Mouse (Mus musculus) heart, adult 2 months (tissue): ENCODE measurements around the gene Trak1. TPM values are rescaled to one million over a fixed set of nuclear protein-coding genes. Genes with fewer than 3 reads are reported as not detected.

Source experiments
- DNase-seq, 2 experiments: peaks; one replicate each; pipeline ENCODE4 v3.0.0; 2021
- H3K27ac ChIP-seq: fragments of 200-600 bp; 2 replicates; pipeline ENCODE4 v1.8.1; 2022
- H3K27me3 ChIP-seq: fragments of 200-500 bp; 2 replicates; pipeline ENCODE4 v1.6.1; 2012; ENCODE audit warnings: mild to moderate bottlenecking, low read length, inconsistent platforms, mixed read lengths; ENCODE audit not compliant: control insufficient read depth, insufficient read depth
- H3K36me3 ChIP-seq: fragments of 200-500 bp; 2 replicates; pipeline ENCODE4 v1.6.1; 2012; ENCODE audit warnings: low read length, inconsistent platforms; ENCODE audit not compliant: control insufficient read depth, insufficient read depth
- H3K4me1 ChIP-seq: fragments of 200-500 bp; 2 replicates; pipeline ENCODE4 v1.6.1; 2011; ENCODE audit warnings: low read length; ENCODE audit not compliant: control insufficient read depth, insufficient read depth
- H3K4me3 ChIP-seq: fragments of 200-600 bp; 2 replicates; pipeline ENCODE4 v1.8.1; 2022
- H3K79me2 ChIP-seq: fragments of 200-500 bp; replicated peaks from 2 replicates; pipeline ENCODE4 v1.6.1; 2012; ENCODE audit warnings: mild to moderate bottlenecking, inconsistent platforms, low read length, moderate library complexity, mixed read lengths; ENCODE audit not compliant: control insufficient read depth, insufficient read depth
- H3K9ac ChIP-seq: fragments of 200-500 bp; 2 replicates; pipeline ENCODE4 v1.6.1; 2012; ENCODE audit warnings: low read depth, mild to moderate bottlenecking, control low read depth, inconsistent platforms, low read length, mixed read lengths
- CTCF ChIP-seq: fragments of 200-600 bp; IDR thresholded peaks from 2 replicates; pipeline ENCODE4 v1.8.1; 2022; ENCODE audit warnings: antibody characterized with exemption, mild to moderate bottlenecking, moderate library complexity
- EP300 ChIP-seq: fragments of 200-500 bp; IDR thresholded peaks from 2 replicates; pipeline ENCODE4 v1.6.1; 2011; ENCODE audit warnings: low read depth, low read length, control low read depth; ENCODE audit not compliant: insufficient read depth
- POLR2A ChIP-seq: fragments of 200-500 bp; IDR thresholded peaks from 2 replicates; pipeline ENCODE4 v1.6.1; 2011; ENCODE audit warnings: mild to moderate bottlenecking, low read depth, low read length, control low read depth; ENCODE audit not compliant: insufficient read depth
- WGBS: fragments of 180-500 bp; shearing (Covaris S2); methylation state at CpG from one replicate; pipeline ENCODE4 v1.1.7; 2018; 5-methylcytosine and 5-hydroxymethylcytosine counted together
- intact Hi-C: fragments of 180-260 bp; cut with DNase I; formaldehyde crosslinking; loops from one replicate; pipeline ENCODE4 v1.15.1; 2025
- polyA plus RNA-seq: library from polyadenylated mRNA; depleted of rRNA; stranded (reverse); fragments of >200 nt; gene quantifications from 2 replicates; pipeline ENCODE4 v1.2.3, GENCODE M21; 2012
- total RNA-seq, 2 experiments: library from RNA; stranded (reverse); gene quantifications; 2 replicates each; pipeline ENCODE4 v1.2.3; 2021

Gene Trak1
- total and polyA plus RNA-seq, 3 experiments = 170 to 302 (median 276) TPM

GRCm38 (mm10) chr9:121420817-121421216 is 123.5 kb downstream of the Trak1 start:
- H3K79me2 ChIP-seq = peaks cover 8% of the 10 kb centered on the region
- peaks cover 4% of the 10 kb centered on the region for H3K36me3 ChIP-seq
- H3K4me1 ChIP-seq = peaks cover 26% of the 10 kb centered on the region
- no peak for DNase-seq
- no peak for TF ChIP-seq EP300
- TF ChIP-seq POLR2A = no peak
- intact Hi-C loops = no loop called here
- no peak overlapping the region for H3K9ac ChIP-seq
- H3K27ac ChIP-seq = no peak overlapping the region
- WGBS = 80% methylated on average over 6 of the region's 6 CpGs
- no peaks in the 10 kb centered on the region for H3K27me3 ChIP-seq
- no peak overlapping the region for H3K4me3 ChIP-seq

- Histone ChIP-seq H3K4me1 (peaks cover 33% of the 10 kb centered on the region), H3K4me3 (no peak overlapping the region), H3K27ac (no peak overlapping the region), H3K27me3 (no peaks in the 10 kb centered on the region), H3K79me2 (peaks cover 9% of the 10 kb centered on the region), H3K9ac (no peak overlapping the region), H3K36me3 (peaks cover 4% of the 10 kb centered on the region)
- intact Hi-C loops = no loop called here
- 80% methylated on average over 5 of the region's 5 CpGs for WGBS
- no peak for DNase-seq
- TF ChIP-seq EP300 (no peak), POLR2A (no peak), CTCF (no peak)
Measured at GRCm38 (mm10) chr9:121422402-121422801, 125.1 kb downstream of the Trak1 start.

- peaks cover 37% of the 10 kb centered on the region for H3K4me1 ChIP-seq
- 46% methylated on average over 6 of the region's 6 CpGs for WGBS
- peaks cover 4% of the 10 kb centered on the region for H3K36me3 ChIP-seq
- no peak for DNase-seq
- intact Hi-C loops = no loop called here
- no peaks in the 10 kb centered on the region for H3K27me3 ChIP-seq
- H3K9ac ChIP-seq = no peak overlapping the region
- TF ChIP-seq POLR2A = no peak
- no peak for TF ChIP-seq EP300
- no peak for TF ChIP-seq CTCF
- no peak overlapping the region for H3K4me3 ChIP-seq
- no peak overlapping the region; the same call in 1 of the 2 replicates for H3K27ac ChIP-seq
- H3K79me2 ChIP-seq = peaks cover 12% of the 10 kb centered on the region
Measured at GRCm38 (mm10) chr9:121423621-121424020, 126.3 kb downstream of the Trak1 start.

GRCm38 (mm10) chr9:121424281-121425164 is 127.2 kb downstream of the Trak1 start:
- Histone ChIP-seq H3K4me1 (peaks cover 36% of the 10 kb centered on the region), H3K27me3 (no peaks in the 10 kb centered on the region), H3K79me2 (peaks cover 12% of the 10 kb centered on the region), H3K4me3 (no peak overlapping the region), H3K36me3 (peaks cover 4% of the 10 kb centered on the region), H3K27ac (no peak overlapping the region), H3K9ac (no peak overlapping the region)
- intact Hi-C loops = no loop called here
- TF ChIP-seq POLR2A (no peak), CTCF (no peak), EP300 (no peak)
- WGBS = 54% methylated on average over 16 of the region's 16 CpGs
- DNase-seq = no peak

- H3K27me3 ChIP-seq = no peaks in the 10 kb centered on the region
- peaks cover 10% of the 10 kb centered on the region for H3K79me2 ChIP-seq
- H3K4me1 ChIP-seq = peaks cover 40% of the 10 kb centered on the region
- H3K4me3 ChIP-seq = no peak overlapping the region
- peak overlapping the region; percentile 20; the same call in 1 of the 2 replicates for H3K27ac ChIP-seq
- intact Hi-C loops = no loop called here
- DNase-seq = no peak
- 35% methylated on average over 3 of the region's 3 CpGs for WGBS
- TF ChIP-seq POLR2A (no peak), CTCF (no peak), EP300 (no peak)
- no peak overlapping the region for H3K9ac ChIP-seq
- H3K36me3 ChIP-seq = peaks cover 4% of the 10 kb centered on the region
Measured at GRCm38 (mm10) chr9:121426451-121426850, 129.1 kb downstream of the Trak1 start.

GRCm38 (mm10) chr9:121426902-121427301 is 129.6 kb downstream of the Trak1 start:
- peaks cover 40% of the 10 kb centered on the region for H3K4me1 ChIP-seq
- no peak overlapping the region for H3K9ac ChIP-seq
- peak overlapping the region; percentile 20; the same call in 1 of the 2 replicates for H3K27ac ChIP-seq
- no peak for DNase-seq
- H3K4me3 ChIP-seq = no peak overlapping the region
- TF ChIP-seq EP300 = no peak
- no peak for TF ChIP-seq CTCF
- no peak for TF ChIP-seq POLR2A
- H3K79me2 ChIP-seq = peaks cover 10% of the 10 kb centered on the region
- H3K27me3 ChIP-seq = no peaks in the 10 kb centered on the region
- intact Hi-C loops = no loop called here
- 71% methylated on average over 5 of the region's 5 CpGs for WGBS
- peaks cover 4% of the 10 kb centered on the region for H3K36me3 ChIP-seq
